Mouse (Mus musculus) liver, embryonic 16.5 days (tissue): ENCODE results near the gene Usp17lb. TPM values are rescaled to one million over a fixed set of nuclear protein-coding genes. Genes with fewer than 3 reads are reported as not detected.

Source experiments
- ATAC-seq: fragments of 200-750 bp; cut with Nextera tagmentation; 2 replicates; pipeline ENCODE4 v1.8.0; 2017; ENCODE audit warnings: low read depth, mild to moderate bottlenecking, moderate number of reproducible peaks, moderate library complexity
- H3K27ac ChIP-seq: fragments of 300-500 bp; sonication (generic); 2 replicates; pipeline ENCODE4 v1.5.1; 2014; ENCODE audit warnings: mild to moderate bottlenecking, low read length
- H3K27me3 ChIP-seq: fragments of 300-500 bp; sonication (generic); 2 replicates; pipeline ENCODE4 v1.6.1; 2014; ENCODE audit warnings: low read depth, low read length, mixed read lengths; ENCODE audit not compliant: control insufficient read depth, insufficient read depth
- H3K36me3 ChIP-seq: fragments of 300-500 bp; sonication (generic); 2 replicates; pipeline ENCODE4 v1.6.1; 2014; ENCODE audit warnings: mild to moderate bottlenecking; ENCODE audit not compliant: control insufficient read depth, insufficient read depth
- H3K4me1 ChIP-seq: fragments of 300-500 bp; sonication (generic); 2 replicates; pipeline ENCODE4 v1.6.1; 2014; ENCODE audit warnings: low read depth, low read length, mixed read lengths; ENCODE audit not compliant: control insufficient read depth
- H3K4me2 ChIP-seq: fragments of 300-500 bp; sonication (generic); 2 replicates; pipeline ENCODE4 v1.6.1; 2014; ENCODE audit warnings: low read depth, low read length, mixed read lengths
- H3K4me3 ChIP-seq: fragments of 300-500 bp; sonication (generic); 2 replicates; pipeline ENCODE4 v1.5.1; 2014; ENCODE audit warnings: low read depth, mild to moderate bottlenecking, low read length
- H3K9ac ChIP-seq: fragments of 300-500 bp; sonication (generic); 2 replicates; pipeline ENCODE4 v1.6.1; 2014; ENCODE audit warnings: low read depth, low read length
- H3K9me3 ChIP-seq: fragments of 300-500 bp; sonication (generic); replicated peaks from 2 replicates; pipeline ENCODE4 v1.6.1; 2016; ENCODE audit warnings: low read length; ENCODE audit not compliant: control insufficient read depth
- WGBS: fragments of 180-500 bp; shearing (Covaris S2); extraction: QIAGEN DNeasy Blood & Tissue Kit; methylation state at CpG from one replicate; pipeline ENCODE4 v1.1.7; 2014; ENCODE audit not compliant: insufficient replicate concordance; 5-methylcytosine and 5-hydroxymethylcytosine counted together
- polyA plus RNA-seq: library from polyadenylated mRNA; unstranded; fragments of >200 nt; fragmentation: Nextera tagmentation; extraction: Ambion mirVana; gene quantifications from 2 replicates; pipeline ENCODE4 v1.2.1, GENCODE M21; 2015

Usp17lb gene
- polyA plus RNA-seq, 1 experiment from 2014 or later: not detected

DNA sequence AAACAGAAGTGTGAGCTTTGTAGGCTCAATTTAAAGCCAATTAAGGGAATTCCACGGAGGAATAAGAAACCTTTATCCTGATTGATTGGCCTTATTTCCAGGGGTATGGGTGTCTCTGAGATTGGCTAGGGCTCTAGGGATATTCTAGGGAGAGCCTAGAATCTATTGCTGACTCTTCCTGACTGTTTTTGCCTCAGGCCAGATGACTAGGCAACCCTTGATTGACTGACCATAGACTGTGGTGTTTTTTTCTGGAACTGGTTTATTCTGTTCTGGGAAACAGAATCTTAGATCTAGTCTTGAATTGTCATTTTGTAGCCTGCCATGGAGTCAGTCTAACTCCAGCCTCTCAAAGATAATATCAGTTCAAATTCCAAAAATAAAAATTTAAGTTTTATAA is 51.6 kb downstream of the Usp17lb start:
- Histone ChIP-seq H3K4me3 (no peak overlapping the region), H3K27ac (no peak overlapping the region), H3K4me2 (no peak overlapping the region), H3K36me3 (no peaks in the 10 kb centered on the region), H3K27me3 (no peaks in the 10 kb centered on the region), H3K4me1 (no peaks in the 10 kb centered on the region), H3K9ac (no peak overlapping the region), H3K9me3 (no peaks in the 10 kb centered on the region)
- ATAC-seq: no peak
- 63% methylated on average over 1 of the region's 1 CpGs for WGBS

Other genes starting within 250 kb of the Usp17lb start
- not detected in 2 replicates for gene Olfr655, start 240.8 kb downstream of the Usp17lb start, polyA plus RNA-seq
- gene Olfr656, start 228.6 kb downstream of the Usp17lb start, polyA plus RNA-seq: not detected in 2 replicates
- not detected in 2 replicates for gene Olfr657, start 217.8 kb downstream of the Usp17lb start, polyA plus RNA-seq
- gene Olfr658, start 195.3 kb downstream of the Usp17lb start, polyA plus RNA-seq: not detected in 2 replicates
- gene Olfr659, start 175.8 kb downstream of the Usp17lb start, polyA plus RNA-seq: not detected in 2 replicates
- gene Olfr661, start 156.1 kb downstream of the Usp17lb start, polyA plus RNA-seq: not detected in 2 replicates
- not detected in 2 replicates for gene Usp17le, start 65.1 kb downstream of the Usp17lb start, polyA plus RNA-seq
- not detected in 2 replicates for gene Usp17la, start 14.4 kb upstream of the Usp17lb start, polyA plus RNA-seq
- gene Olfr665, start 35.4 kb upstream of the Usp17lb start, polyA plus RNA-seq: not detected in 2 replicates
- gene Olfr666, start 53.3 kb upstream of the Usp17lb start, polyA plus RNA-seq: 0.05 TPM in 1 of 2 replicates, not detected in the other
- not detected in 2 replicates for gene Olfr667, start 78.9 kb upstream of the Usp17lb start, polyA plus RNA-seq
- not detected in 2 replicates for gene Olfr668, start 85.5 kb upstream of the Usp17lb start, polyA plus RNA-seq
- not detected in 2 replicates for gene Olfr669, start 91.6 kb upstream of the Usp17lb start, polyA plus RNA-seq
- not detected in 2 replicates for gene Olfr670, start 120.0 kb upstream of the Usp17lb start, polyA plus RNA-seq
- not detected in 2 replicates for gene Olfr671, start 136.5 kb upstream of the Usp17lb start, polyA plus RNA-seq
- gene Olfr672, start 159.4 kb upstream of the Usp17lb start, polyA plus RNA-seq: not detected in 2 replicates
- not detected in 2 replicates for gene Olfr675, start 185.9 kb upstream of the Usp17lb start, polyA plus RNA-seq
- gene Olfr676, start 190.1 kb upstream of the Usp17lb start, polyA plus RNA-seq: not detected in 2 replicates
- gene Olfr677, start 208.8 kb upstream of the Usp17lb start, polyA plus RNA-seq: not detected in 2 replicates
- not detected in 2 replicates for gene Olfr678, start 221.9 kb upstream of the Usp17lb start, polyA plus RNA-seq
- not detected in 2 replicates for gene Olfr679, start 238.6 kb upstream of the Usp17lb start, polyA plus RNA-seq